Mouse (Mus musculus) heart, embryonic 13.5 days (tissue): ENCODE data around the gene Eepd1. TPM values are rescaled to one million over a fixed set of nuclear protein-coding genes. Genes with fewer than 3 reads are reported as not detected.

ENCODE experiments used
- ATAC-seq: fragments of 200-750 bp; cut with Nextera tagmentation; 2 replicates; pipeline ENCODE4 v1.8.0; 2017; ENCODE audit warnings: moderate TSS enrichment; ENCODE audit not compliant: insufficient number of reproducible peaks, low FRiP score, low TSS enrichment; ENCODE audit errors: extremely low read depth
- H3K27ac ChIP-seq: fragments of 300-500 bp; sonication (generic); replicated peaks from 2 replicates; pipeline ENCODE4 v1.5.1; 2015; ENCODE audit warnings: moderate library complexity, mild to moderate bottlenecking, inconsistent platforms
- H3K27me3 ChIP-seq: fragments of 300-500 bp; sonication (generic); replicated peaks from 2 replicates; pipeline ENCODE4 v1.6.1; 2015; ENCODE audit warnings: mild to moderate bottlenecking, inconsistent platforms
- H3K36me3 ChIP-seq: fragments of 300-500 bp; sonication (generic); 2 replicates; pipeline ENCODE4 v1.6.1; 2015; ENCODE audit warnings: mild to moderate bottlenecking, inconsistent platforms
- H3K4me1 ChIP-seq: fragments of 300-500 bp; sonication (generic); 2 replicates; pipeline ENCODE4 v1.6.1; 2015; ENCODE audit warnings: inconsistent platforms
- H3K4me2 ChIP-seq: fragments of 300-500 bp; sonication (generic); 2 replicates; pipeline ENCODE4 v1.6.1; 2015; ENCODE audit warnings: inconsistent platforms, mild to moderate bottlenecking, moderate library complexity
- H3K4me3 ChIP-seq: fragments of 300-500 bp; sonication (generic); 2 replicates; pipeline ENCODE4 v1.5.1; 2015; ENCODE audit warnings: moderate library complexity, mild to moderate bottlenecking, inconsistent platforms
- H3K9ac ChIP-seq: fragments of 300-500 bp; sonication (generic); 2 replicates; pipeline ENCODE4 v1.6.1; 2015; ENCODE audit warnings: inconsistent platforms, mild to moderate bottlenecking, moderate library complexity
- H3K9me3 ChIP-seq: fragments of 300-500 bp; sonication (generic); 2 replicates; pipeline ENCODE4 v1.6.1; 2016; ENCODE audit warnings: inconsistent platforms
- WGBS: fragments of 180-500 bp; shearing (Covaris S2); methylation state at CpG from one replicate; pipeline ENCODE4 v1.1.7; 2015; ENCODE audit warnings: mixed read lengths; 5-methylcytosine and 5-hydroxymethylcytosine counted together
- polyA plus RNA-seq: library from polyadenylated mRNA; unstranded; fragments of >200 nt; fragmentation: Nextera tagmentation; extraction: Ambion mirVana; gene quantifications from 2 replicates; pipeline ENCODE4 v1.2.1, GENCODE M21; 2015

Gene Eepd1
- polyA plus RNA-seq, 1 experiment from 2014 or later, result 21.4 TPM

- no peaks in the 10 kb centered on the region for H3K9me3 ChIP-seq
- whole genome bisulfite sequencing, result 48% methylated on average over 9 of the region's 9 CpGs
- peak overlapping the region; percentile 86 for H3K27ac ChIP-seq
- H3K4me2 ChIP-seq, result no peak overlapping the region
- no peaks in the 10 kb centered on the region for H3K36me3 ChIP-seq
- H3K9ac ChIP-seq, result no peak overlapping the region
- ATAC-seq, result no peak
- no peaks in the 10 kb centered on the region for H3K27me3 ChIP-seq
- peaks cover 35% of the 10 kb centered on the region for H3K4me1 ChIP-seq
- H3K4me3 ChIP-seq, result no peak overlapping the region
These were observed 78.8 kb downstream of the Eepd1 start for GRCm38 (mm10) chr9:25560016-25560758.

- Histone ChIP-seq H3K9me3 (no peaks in the 10 kb centered on the region), H3K27me3 (no peaks in the 10 kb centered on the region), H3K9ac (no peak overlapping the region), H3K4me3 (no peak overlapping the region), H3K36me3 (no peaks in the 10 kb centered on the region), H3K27ac (no peak overlapping the region), H3K4me1 (peaks cover 36% of the 10 kb centered on the region), H3K4me2 (no peak overlapping the region)
- WGBS, result 81% methylated on average over 1 of the region's 1 CpGs
- no peak for ATAC-seq
These were observed 79.8 kb downstream of the Eepd1 start for GRCm38 (mm10) chr9:25561143-25561542.

GRCm38 (mm10) chr9:25563806-25564205 is 82.5 kb downstream of the Eepd1 start:
- H3K36me3 ChIP-seq, result no peaks in the 10 kb centered on the region
- no peak overlapping the region for H3K9ac ChIP-seq
- H3K9me3 ChIP-seq, result no peaks in the 10 kb centered on the region
- H3K4me1 ChIP-seq, result peaks cover 61% of the 10 kb centered on the region
- H3K27ac ChIP-seq, result no peak overlapping the region
- 70% methylated on average over 4 of the region's 4 CpGs for WGBS
- no peak overlapping the region for H3K4me2 ChIP-seq
- H3K4me3 ChIP-seq, result no peak overlapping the region
- no peak for ATAC-seq
- no peaks in the 10 kb centered on the region for H3K27me3 ChIP-seq

GRCm38 (mm10) chr9:25567071-25567470 is 85.7 kb downstream of the Eepd1 start:
- H3K4me1 ChIP-seq, result peaks cover 67% of the 10 kb centered on the region
- 34% methylated on average over 5 of the region's 5 CpGs for WGBS

GRCm38 (mm10) chr9:25568783-25569182 is 87.4 kb downstream of the Eepd1 start:
- no peak for ATAC-seq
- H3K27me3 ChIP-seq, result no peaks in the 10 kb centered on the region
- no peak overlapping the region for H3K27ac ChIP-seq
- no peaks in the 10 kb centered on the region for H3K9me3 ChIP-seq
- H3K4me1 ChIP-seq, result peaks cover 73% of the 10 kb centered on the region
- no peak overlapping the region for H3K9ac ChIP-seq
- 54% methylated on average over 3 of the region's 3 CpGs for WGBS
- H3K36me3 ChIP-seq, result no peaks in the 10 kb centered on the region
- H3K4me3 ChIP-seq, result no peak overlapping the region
- H3K4me2 ChIP-seq, result no peak overlapping the region

More at GRCm38 (mm10) chr9:25567071-25567470, 85.7 kb downstream of the Eepd1 start:
- Histone ChIP-seq H3K36me3 (no peaks in the 10 kb centered on the region), H3K27me3 (no peaks in the 10 kb centered on the region), H3K4me3 (no peak overlapping the region), H3K9ac (no peak overlapping the region), H3K4me2 (no peak overlapping the region), H3K9me3 (no peaks in the 10 kb centered on the region), H3K27ac (peak overlapping the region; percentile 30)
- ATAC-seq, result no peak

- H3K4me2 ChIP-seq, result no peak overlapping the region
- H3K27ac ChIP-seq, result peak overlapping the region; percentile 51; the same call in 1 of the 2 replicates
- no peak overlapping the region; the same call in 1 of the 2 replicates for H3K9ac ChIP-seq
- H3K4me1 ChIP-seq, result peaks cover 66% of the 10 kb centered on the region
- WGBS, result 91% methylated on average over 7 of the region's 7 CpGs
- no peak for ATAC-seq
- no peak overlapping the region for H3K4me3 ChIP-seq
- no peaks in the 10 kb centered on the region for H3K27me3 ChIP-seq
- no peaks in the 10 kb centered on the region for H3K36me3 ChIP-seq
- no peaks in the 10 kb centered on the region for H3K9me3 ChIP-seq
These were observed 88.7 kb downstream of the Eepd1 start for GRCm38 (mm10) chr9:25570011-25570410.

GRCm38 (mm10) chr9:25570436-25570835 is 89.1 kb downstream of the Eepd1 start:
- Histone ChIP-seq H3K27ac (peak overlapping the region; percentile 51; the same call in 1 of the 2 replicates), H3K9me3 (no peaks in the 10 kb centered on the region), H3K4me2 (no peak overlapping the region), H3K4me3 (no peak overlapping the region), H3K27me3 (no peaks in the 10 kb centered on the region), H3K9ac (peak overlapping the region; percentile 37; the same call in 1 of the 2 replicates), H3K4me1 (peaks cover 62% of the 10 kb centered on the region), H3K36me3 (no peaks in the 10 kb centered on the region)
- ATAC-seq, result no peak
- WGBS, result 57% methylated on average over 9 of the region's 9 CpGs

GRCm38 (mm10) chr9:25571381-25571780 is 90.0 kb downstream of the Eepd1 start:
- WGBS, result 49% methylated on average over 2 of the region's 2 CpGs
- ATAC-seq, result no peak
- no peak overlapping the region for H3K4me3 ChIP-seq
- no peaks in the 10 kb centered on the region for H3K36me3 ChIP-seq
- H3K9ac ChIP-seq, result 0 out of 2 replicates have a peak overlapping the region, but pooled peaks have one; percentile 20
- no peak overlapping the region for H3K4me2 ChIP-seq
- H3K4me1 ChIP-seq, result peaks cover 58% of the 10 kb centered on the region
- peak overlapping the region; percentile 51 for H3K27ac ChIP-seq
- H3K9me3 ChIP-seq, result no peaks in the 10 kb centered on the region
- no peaks in the 10 kb centered on the region for H3K27me3 ChIP-seq

- no peaks in the 10 kb centered on the region for H3K36me3 ChIP-seq
- no peak overlapping the region for H3K4me3 ChIP-seq
- WGBS, result 43% methylated on average over 7 of the region's 7 CpGs
- no peak for ATAC-seq
- peaks cover 43% of the 10 kb centered on the region for H3K4me1 ChIP-seq
- H3K9me3 ChIP-seq, result no peaks in the 10 kb centered on the region
- H3K27me3 ChIP-seq, result no peaks in the 10 kb centered on the region
- H3K27ac ChIP-seq, result no peak overlapping the region
- H3K9ac ChIP-seq, result no peak overlapping the region
- H3K4me2 ChIP-seq, result no peak overlapping the region
These were observed 92.4 kb downstream of the Eepd1 start for GRCm38 (mm10) chr9:25573753-25574152.

GRCm38 (mm10) chr9:25574186-25574585 is 92.8 kb downstream of the Eepd1 start:
- no peak for ATAC-seq
- 74% methylated on average over 4 of the region's 4 CpGs for WGBS

GRCm38 (mm10) chr9:25578674-25579596 is 97.6 kb downstream of the Eepd1 start:
- Histone ChIP-seq H3K9ac (no peak overlapping the region), H3K27me3 (no peaks in the 10 kb centered on the region), H3K4me2 (no peak overlapping the region), H3K36me3 (no peaks in the 10 kb centered on the region), H3K27ac (no peak overlapping the region), H3K4me1 (peaks cover 41% of the 10 kb centered on the region), H3K4me3 (no peak overlapping the region), H3K9me3 (no peaks in the 10 kb centered on the region)
- WGBS, result 64% methylated on average over 7 of the region's 7 CpGs
- ATAC-seq, result no peak

More at GRCm38 (mm10) chr9:25574186-25574585, 92.8 kb downstream of the Eepd1 start:
- Histone ChIP-seq H3K27ac (no peak overlapping the region), H3K4me3 (no peak overlapping the region), H3K36me3 (no peaks in the 10 kb centered on the region), H3K9me3 (no peaks in the 10 kb centered on the region), H3K27me3 (no peaks in the 10 kb centered on the region), H3K9ac (no peak overlapping the region), H3K4me1 (peaks cover 46% of the 10 kb centered on the region), H3K4me2 (no peak overlapping the region)
